Mouse (Mus musculus) heart, embryonic 16.5 days (tissue): Measurements from ENCODE around the gene Arnt2. TPM values are rescaled to one million over a fixed set of nuclear protein-coding genes. Genes with fewer than 3 reads are reported as not detected.

Source experiments
- ATAC-seq: fragments of 200-750 bp; cut with Nextera tagmentation; replicated peaks from 2 replicates; pipeline ENCODE4 v1.8.0; 2017; ENCODE audit warnings: moderate number of reproducible peaks; ENCODE audit not compliant: insufficient read depth, low FRiP score; ENCODE audit errors: extremely low read depth
- H3K27ac ChIP-seq: fragments of 300-500 bp; sonication (generic); 2 replicates; pipeline ENCODE4 v1.5.1; 2014; ENCODE audit warnings: mild to moderate bottlenecking, low read length, control low read depth, moderate library complexity
- H3K27me3 ChIP-seq: fragments of 300-500 bp; sonication (generic); 2 replicates; pipeline ENCODE4 v1.6.1; 2014; ENCODE audit warnings: low read length, mixed read lengths; ENCODE audit not compliant: control insufficient read depth, insufficient read depth
- H3K36me3 ChIP-seq: fragments of 300-500 bp; sonication (generic); 2 replicates; pipeline ENCODE4 v1.6.1; 2014; ENCODE audit not compliant: control insufficient read depth, insufficient read depth
- H3K4me1 ChIP-seq: fragments of 300-500 bp; sonication (generic); 2 replicates; pipeline ENCODE4 v1.6.1; 2014; ENCODE audit warnings: low read length, mixed read lengths; ENCODE audit not compliant: control insufficient read depth, insufficient read depth
- H3K4me2 ChIP-seq: fragments of 300-500 bp; sonication (generic); 2 replicates; pipeline ENCODE4 v1.6.1; 2014; ENCODE audit warnings: low read depth, mild to moderate bottlenecking, control low read depth, low read length
- H3K4me3 ChIP-seq: fragments of 300-500 bp; sonication (generic); 2 replicates; pipeline ENCODE4 v1.5.1; 2014; ENCODE audit warnings: mild to moderate bottlenecking, control low read depth, low read length
- H3K9ac ChIP-seq: fragments of 300-500 bp; sonication (generic); 2 replicates; pipeline ENCODE4 v1.6.1; 2014; ENCODE audit warnings: low read length, control low read depth
- H3K9me3 ChIP-seq: fragments of 300-500 bp; sonication (generic); replicated peaks from 2 replicates; pipeline ENCODE4 v1.6.1; 2016; ENCODE audit warnings: low read length; ENCODE audit not compliant: control insufficient read depth
- whole genome bisulfite sequencing: fragments of 180-500 bp; shearing (Covaris S2); extraction: QIAGEN DNeasy Blood & Tissue Kit; methylation state at CpG from one replicate; pipeline ENCODE4 v1.1.7; 2014; 5-methylcytosine and 5-hydroxymethylcytosine counted together
- polyA plus RNA-seq: library from polyadenylated mRNA; unstranded; fragments of >200 nt; fragmentation: Nextera tagmentation; extraction: Ambion mirVana; gene quantifications from 2 replicates; pipeline ENCODE4 v1.2.1, GENCODE M21; 2015

Gene Arnt2
- polyA plus RNA-seq, 1 experiment from 2014 or later, result 1.2 TPM

DNA sequence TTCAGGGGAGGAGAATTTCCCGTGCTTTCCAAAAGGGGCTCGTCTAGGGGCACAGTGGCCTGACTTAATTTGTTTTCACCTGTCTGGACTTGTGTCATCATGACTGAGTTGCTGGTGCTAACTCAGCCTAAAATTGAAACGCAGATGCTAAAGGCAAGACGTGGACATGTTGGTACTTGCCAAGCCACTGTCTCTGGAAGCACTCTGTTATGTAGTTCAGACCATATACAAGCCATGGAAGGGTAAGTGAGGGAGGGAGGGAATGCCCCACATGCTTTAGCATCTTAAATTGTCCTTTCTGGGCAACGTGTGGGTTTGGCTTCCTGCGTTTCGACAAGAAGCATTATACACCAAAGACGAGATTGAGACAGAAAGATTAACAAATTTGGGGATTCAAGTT, 155.1 kb downstream of the Arnt2 start:
- Histone ChIP-seq H3K9me3 (no peaks in the 10 kb centered on the region), H3K4me2 (no peak overlapping the region), H3K4me1 (no peaks in the 10 kb centered on the region), H3K27ac (no peak overlapping the region), H3K36me3 (no peaks in the 10 kb centered on the region), H3K9ac (no peak overlapping the region), H3K27me3 (no peaks in the 10 kb centered on the region), H3K4me3 (no peak overlapping the region)
- no peak for ATAC-seq
- WGBS, result 60% methylated on average over 8 of the region's 8 CpGs

DNA sequence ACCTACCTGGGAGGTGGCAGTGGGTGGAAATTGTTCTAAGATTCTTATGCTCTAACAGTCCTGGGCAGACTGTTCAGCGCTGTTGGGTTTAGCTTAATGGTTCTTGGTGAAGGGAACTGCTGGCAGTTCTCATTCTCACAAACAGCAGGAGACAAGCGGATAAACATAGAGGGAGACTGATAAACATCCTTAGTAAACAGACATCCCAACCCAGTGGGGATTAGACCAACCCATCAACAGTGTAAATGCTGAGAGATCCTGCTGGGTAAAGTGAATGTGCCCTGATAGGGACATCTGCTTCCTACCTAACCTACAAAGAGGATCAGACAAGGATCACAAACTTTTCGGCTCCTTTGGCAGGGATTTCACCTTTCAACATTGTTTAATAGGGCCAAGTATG, 155.7 kb downstream of the Arnt2 start:
- ATAC-seq, result no peak
- no peaks in the 10 kb centered on the region for H3K27me3 ChIP-seq
- H3K4me2 ChIP-seq, result no peak overlapping the region
- no peak overlapping the region for H3K4me3 ChIP-seq
- H3K36me3 ChIP-seq, result no peaks in the 10 kb centered on the region
- WGBS, result 42% methylated on average over 3 of the region's 3 CpGs
- no peaks in the 10 kb centered on the region for H3K4me1 ChIP-seq
- no peak overlapping the region for H3K9ac ChIP-seq
- no peak overlapping the region for H3K27ac ChIP-seq
- no peaks in the 10 kb centered on the region for H3K9me3 ChIP-seq

DNA sequence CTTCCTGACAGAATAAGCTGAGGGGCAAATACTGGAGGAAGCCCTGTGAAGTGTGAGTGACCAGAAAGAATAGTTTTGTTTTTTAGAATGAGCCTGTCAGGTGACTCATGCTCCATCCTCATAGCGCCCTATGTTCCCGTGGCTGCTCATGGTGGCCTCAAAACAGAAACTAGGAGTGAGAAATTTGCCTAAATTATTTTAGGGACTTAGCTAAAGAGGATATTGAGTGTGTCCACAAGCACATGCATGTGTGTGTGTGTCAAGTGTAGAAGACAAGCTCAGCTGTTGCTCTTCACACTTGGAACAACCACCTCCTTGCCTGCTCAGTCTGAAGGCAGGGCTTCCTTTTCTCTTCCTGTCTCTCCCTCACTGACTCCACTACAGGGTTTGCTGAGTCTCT, 158.3 kb downstream of the Arnt2 start:
- Histone ChIP-seq H3K4me1 (no peaks in the 10 kb centered on the region; the same call in 1 of the 2 replicates), H3K4me2 (no peak overlapping the region), H3K27ac (no peak overlapping the region), H3K27me3 (no peaks in the 10 kb centered on the region), H3K9me3 (no peaks in the 10 kb centered on the region), H3K36me3 (no peaks in the 10 kb centered on the region), H3K9ac (no peak overlapping the region), H3K4me3 (no peak overlapping the region)
- ATAC-seq, result no peak
- 84% methylated on average over 2 of the region's 2 CpGs for WGBS

DNA sequence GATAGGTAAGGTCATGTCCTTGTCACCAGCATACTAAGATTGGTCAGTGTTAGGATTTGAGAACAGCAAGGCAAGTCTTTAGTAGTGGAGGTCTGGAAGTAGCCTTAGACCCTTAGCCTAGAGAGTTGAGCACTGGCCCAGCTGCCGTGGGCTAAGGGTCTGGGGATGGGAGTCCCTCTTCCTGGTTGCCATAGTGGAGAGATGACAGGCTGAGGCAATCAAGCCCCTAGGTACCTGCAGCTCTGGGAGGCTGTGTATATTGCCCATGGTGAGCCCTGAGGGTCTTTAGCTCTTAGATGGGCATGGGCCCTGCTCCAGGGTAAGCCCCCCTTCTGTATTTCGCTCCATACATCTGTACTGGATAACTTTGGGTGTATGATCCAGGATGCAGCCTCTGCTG, 159.2 kb downstream of the Arnt2 start:
- ATAC-seq, result no peak
- Histone ChIP-seq H3K4me2 (no peak overlapping the region), H3K9ac (no peak overlapping the region), H3K27me3 (no peaks in the 10 kb centered on the region), H3K27ac (no peak overlapping the region), H3K4me1 (no peaks in the 10 kb centered on the region; the same call in 1 of the 2 replicates), H3K4me3 (no peak overlapping the region), H3K36me3 (no peaks in the 10 kb centered on the region), H3K9me3 (no peaks in the 10 kb centered on the region)
- 73% methylated on average over 2 of the region's 2 CpGs for WGBS

DNA sequence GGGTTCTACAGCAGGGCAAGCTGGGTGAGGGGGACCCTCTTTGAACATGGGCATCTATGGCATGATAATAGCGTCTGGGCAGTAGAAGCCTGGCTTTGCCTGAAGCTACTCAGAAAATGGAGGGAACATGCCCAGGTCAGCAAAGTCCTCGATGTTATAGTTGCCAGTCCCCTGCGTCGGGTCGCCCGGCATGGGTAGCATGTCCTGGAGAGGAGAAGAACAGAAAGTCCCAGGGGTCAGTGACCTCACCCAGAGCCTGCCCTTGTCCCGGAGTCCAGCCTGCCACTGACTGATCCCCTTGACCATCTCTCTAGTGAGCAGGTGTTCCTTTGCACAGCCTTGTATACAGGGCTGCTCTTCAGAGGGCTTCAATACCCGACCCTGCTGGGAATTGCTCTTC, 160.0 kb downstream of the Arnt2 start:
- Histone ChIP-seq H3K27me3 (no peaks in the 10 kb centered on the region), H3K9ac (no peak overlapping the region), H3K36me3 (no peaks in the 10 kb centered on the region), H3K4me2 (no peak overlapping the region), H3K4me3 (no peak overlapping the region), H3K4me1 (no peaks in the 10 kb centered on the region; the same call in 1 of the 2 replicates), H3K27ac (no peak overlapping the region), H3K9me3 (no peaks in the 10 kb centered on the region)
- ATAC-seq, result no peak
- 81% methylated on average over 8 of the region's 8 CpGs for WGBS

DNA sequence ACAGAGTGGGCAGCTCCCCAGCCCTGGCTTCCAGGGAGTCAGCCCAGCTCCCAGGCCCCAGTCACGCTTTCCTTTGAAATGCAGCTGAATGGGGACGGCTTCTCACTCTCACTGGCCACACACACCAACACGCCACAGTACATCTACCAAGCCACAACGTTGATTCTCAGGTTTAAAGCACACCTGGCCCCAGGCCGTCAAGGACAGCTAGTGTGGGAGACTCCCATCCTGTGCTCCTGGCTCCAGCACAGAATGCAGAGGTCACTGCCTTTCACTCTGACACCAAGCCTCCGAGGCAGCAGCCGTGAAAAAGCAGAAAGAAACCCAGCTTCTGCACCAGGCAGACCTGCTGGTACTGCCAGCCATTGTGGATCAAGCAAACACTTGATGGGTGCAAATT, 160.6 kb downstream of the Arnt2 start:
- Histone ChIP-seq H3K4me1 (no peaks in the 10 kb centered on the region; the same call in 1 of the 2 replicates), H3K27ac (no peak overlapping the region), H3K27me3 (no peaks in the 10 kb centered on the region), H3K4me3 (no peak overlapping the region), H3K4me2 (no peak overlapping the region), H3K36me3 (no peaks in the 10 kb centered on the region), H3K9ac (no peak overlapping the region), H3K9me3 (no peaks in the 10 kb centered on the region)
- WGBS, result 56% methylated on average over 7 of the region's 7 CpGs
- ATAC-seq, result no peak

DNA sequence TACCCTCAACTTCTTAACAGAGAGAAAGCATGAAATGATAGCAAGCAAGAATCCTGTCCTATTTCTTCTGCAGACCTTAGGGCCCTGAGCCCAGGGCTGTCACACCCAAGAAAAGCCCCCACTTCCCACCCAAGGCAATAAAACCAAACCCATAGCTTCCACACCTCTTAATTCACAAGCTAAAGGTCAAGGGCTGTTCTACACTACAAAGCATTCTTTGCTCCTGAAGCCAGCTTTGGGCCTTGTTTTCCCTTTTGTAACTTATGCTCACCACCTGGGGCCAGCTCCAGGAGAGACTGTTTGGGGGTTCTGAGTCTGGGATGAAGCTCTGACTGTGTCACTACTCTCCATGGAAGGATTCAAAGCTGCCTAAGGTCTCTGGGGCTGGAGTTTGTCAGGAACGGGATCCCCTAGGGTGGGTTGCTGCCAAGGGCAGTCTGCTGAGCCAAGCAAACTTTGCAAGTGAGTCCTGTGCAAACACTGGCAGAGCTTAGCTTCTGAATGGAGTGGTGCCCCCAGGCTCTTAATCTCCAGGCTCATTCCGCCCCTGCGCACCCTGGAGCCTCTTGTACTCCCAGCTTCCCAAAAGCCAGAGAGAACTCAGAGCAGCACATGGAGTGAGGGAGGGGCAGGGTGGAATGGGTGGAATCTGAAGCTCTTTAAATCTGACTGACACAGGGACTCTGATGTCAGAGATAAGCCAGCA, 161.9 kb downstream of the Arnt2 start:
- H3K9me3 ChIP-seq, result no peaks in the 10 kb centered on the region
- no peaks in the 10 kb centered on the region for H3K27me3 ChIP-seq
- ATAC-seq, result no peak
- no peak overlapping the region for H3K27ac ChIP-seq
- no peaks in the 10 kb centered on the region for H3K36me3 ChIP-seq
- H3K9ac ChIP-seq, result no peak overlapping the region
- H3K4me1 ChIP-seq, result no peaks in the 10 kb centered on the region; the same call in 1 of the 2 replicates
- 32% methylated on average over 3 of the region's 3 CpGs for WGBS
- H3K4me2 ChIP-seq, result no peak overlapping the region
- no peak overlapping the region for H3K4me3 ChIP-seq

DNA sequence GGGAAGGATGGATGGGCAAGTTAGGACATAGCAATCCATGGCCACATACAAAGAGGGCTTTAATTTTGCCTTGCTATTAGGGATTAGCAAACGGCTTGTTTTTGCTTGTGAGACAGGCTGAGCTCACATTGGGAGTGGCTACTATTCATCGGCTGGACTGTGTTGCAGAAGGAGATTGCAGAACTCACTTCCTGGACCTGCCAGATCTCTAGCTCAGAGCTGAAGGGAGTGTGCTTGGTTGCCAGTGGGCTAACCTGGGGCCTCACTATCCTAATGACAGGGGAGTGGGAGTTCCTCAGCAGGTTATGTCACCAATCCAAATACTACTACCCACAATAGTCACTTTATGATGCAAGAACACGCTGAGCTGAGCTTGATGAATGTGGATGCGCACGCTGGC, 163.1 kb downstream of the Arnt2 start:
- no peaks in the 10 kb centered on the region; the same call in 1 of the 2 replicates for H3K4me1 ChIP-seq
- no peaks in the 10 kb centered on the region for H3K27me3 ChIP-seq
- no peak overlapping the region for H3K4me2 ChIP-seq
- H3K9ac ChIP-seq, result no peak overlapping the region
- H3K36me3 ChIP-seq, result no peaks in the 10 kb centered on the region
- no peaks in the 10 kb centered on the region for H3K9me3 ChIP-seq
- ATAC-seq, result no peak
- 82% methylated on average over 5 of the region's 5 CpGs for WGBS
- no peak overlapping the region for H3K27ac ChIP-seq
- H3K4me3 ChIP-seq, result no peak overlapping the region

DNA sequence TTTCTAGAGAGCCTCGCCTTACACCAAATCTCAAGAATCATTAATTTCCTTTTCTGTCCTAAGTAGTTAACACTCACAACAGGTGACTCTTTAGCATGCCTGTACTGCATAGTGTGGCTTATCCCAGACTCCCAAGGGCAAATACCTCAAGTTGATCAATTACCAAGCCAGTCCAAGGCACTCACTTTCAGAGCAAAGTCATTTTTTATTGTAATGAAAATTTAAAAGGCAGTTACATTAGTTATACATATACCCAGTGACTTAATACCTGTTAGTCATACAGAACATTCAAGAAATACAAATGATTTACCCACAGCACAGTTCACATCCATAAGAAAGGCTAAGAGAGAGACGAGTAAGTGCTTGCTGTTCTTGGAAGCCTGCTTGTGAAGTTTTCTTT, 163.9 kb downstream of the Arnt2 start:
- no peak overlapping the region for H3K27ac ChIP-seq
- no peak for ATAC-seq
- WGBS, result 85% methylated on average over 2 of the region's 2 CpGs
- no peak overlapping the region for H3K9ac ChIP-seq
- H3K4me1 ChIP-seq, result no peaks in the 10 kb centered on the region; the same call in 1 of the 2 replicates
- no peaks in the 10 kb centered on the region for H3K36me3 ChIP-seq
- no peak overlapping the region for H3K4me2 ChIP-seq
- H3K4me3 ChIP-seq, result no peak overlapping the region
- H3K27me3 ChIP-seq, result no peaks in the 10 kb centered on the region
- H3K9me3 ChIP-seq, result no peaks in the 10 kb centered on the region
